Mouse (Mus musculus): ENCODE measurements at regions not wholly inside any gene's neighbourhood (a gene's known extent, or its start where the extent isn't known, plus 50 kb on each side); places are given as distances from the start of the nearest gene placed in this dataset.
"Not testable (repeated sequence)": the region's sequence is repeated elsewhere in the genome, so short reads cannot be mapped to it uniquely, and the experiment has no call there.

- no peak for ATAC-seq (replicated peaks; ENCODE audit: insufficient number of reproducible peaks, low FRiP score, low TSS enrichment, poor library complexity, severe bottlenecking)
Observed at GRCm38 (mm10) chrX:99732526-99732925, 88.3 kb upstream of the Tmem28 start.

- no peak for ATAC-seq (replicated peaks; ENCODE audit: insufficient number of reproducible peaks, low FRiP score, low TSS enrichment, poor library complexity, severe bottlenecking)
Observed at GRCm38 (mm10) chrX:99725101-99725500, 95.7 kb upstream of the Tmem28 start.

GRCm38 (mm10) chrX:99695366-99695765 lies 125.5 kb upstream of the Tmem28 start:
- ATAC-seq (replicated peaks; ENCODE audit: insufficient number of reproducible peaks, low FRiP score, low TSS enrichment, poor library complexity, severe bottlenecking) = no peak

- ATAC-seq (replicated peaks; ENCODE audit: insufficient number of reproducible peaks, low FRiP score, low TSS enrichment, poor library complexity, severe bottlenecking) = no peak
Observed at GRCm38 (mm10) chrX:99690971-99691370, 129.8 kb upstream of the Tmem28 start.

- no peak for ATAC-seq (replicated peaks; ENCODE audit: insufficient number of reproducible peaks, low FRiP score, low TSS enrichment, poor library complexity, severe bottlenecking)
Observed at GRCm38 (mm10) chrX:99689761-99690160, 131.1 kb upstream of the Tmem28 start.

- ATAC-seq (replicated peaks; ENCODE audit: insufficient number of reproducible peaks, low FRiP score, low TSS enrichment, poor library complexity, severe bottlenecking) = not testable (repeated sequence)
Observed at GRCm38 (mm10) chrX:99682491-99682890, 138.3 kb upstream of the Tmem28 start.

GRCm38 (mm10) chrX:99667596-99667995 lies 153.2 kb upstream of the Tmem28 start:
- ATAC-seq (replicated peaks; ENCODE audit: insufficient number of reproducible peaks, low FRiP score, low TSS enrichment, poor library complexity, severe bottlenecking) = no peak

GRCm38 (mm10) chrX:99662566-99662965 lies 158.3 kb upstream of the Tmem28 start:
- ATAC-seq (replicated peaks; ENCODE audit: insufficient number of reproducible peaks, low FRiP score, low TSS enrichment, poor library complexity, severe bottlenecking) = no peak

- no peak for ATAC-seq (replicated peaks; ENCODE audit: insufficient number of reproducible peaks, low FRiP score, low TSS enrichment, poor library complexity, severe bottlenecking)
Observed at GRCm38 (mm10) chrX:99659496-99660140, 161.2 kb upstream of the Tmem28 start.

GRCm38 (mm10) chrX:99657790-99658451 lies 162.9 kb upstream of the Tmem28 start:
- ATAC-seq (replicated peaks; ENCODE audit: insufficient number of reproducible peaks, low FRiP score, low TSS enrichment, poor library complexity, severe bottlenecking) = no peak

GRCm38 (mm10) chrX:99656988-99657387 lies 163.8 kb upstream of the Tmem28 start:
- ATAC-seq (replicated peaks; ENCODE audit: insufficient number of reproducible peaks, low FRiP score, low TSS enrichment, poor library complexity, severe bottlenecking) = no peak

- no peak for ATAC-seq (replicated peaks; ENCODE audit: insufficient number of reproducible peaks, low FRiP score, low TSS enrichment, poor library complexity, severe bottlenecking)
Observed at GRCm38 (mm10) chrX:99632211-99632775, 161.2 kb upstream of the Pja1 start.

GRCm38 (mm10) chrX:99624515-99625179 lies 153.6 kb upstream of the Pja1 start:
- ATAC-seq (replicated peaks; ENCODE audit: insufficient number of reproducible peaks, low FRiP score, low TSS enrichment, poor library complexity, severe bottlenecking) = no peak

- ATAC-seq (replicated peaks; ENCODE audit: insufficient number of reproducible peaks, low FRiP score, low TSS enrichment, poor library complexity, severe bottlenecking) = no peak
Observed at GRCm38 (mm10) chrX:99612130-99612759, 141.2 kb upstream of the Pja1 start.

GRCm38 (mm10) chrX:99610096-99610495 lies 139.0 kb upstream of the Pja1 start:
- no peak for ATAC-seq (replicated peaks; ENCODE audit: insufficient number of reproducible peaks, low FRiP score, low TSS enrichment, poor library complexity, severe bottlenecking)

- ATAC-seq (replicated peaks; ENCODE audit: insufficient number of reproducible peaks, low FRiP score, low TSS enrichment, poor library complexity, severe bottlenecking) = no peak
Observed at GRCm38 (mm10) chrX:99609591-99609990, 138.5 kb upstream of the Pja1 start.

GRCm38 (mm10) chrX:99608284-99608692 lies 137.2 kb upstream of the Pja1 start:
- no peak for ATAC-seq (replicated peaks; ENCODE audit: insufficient number of reproducible peaks, low FRiP score, low TSS enrichment, poor library complexity, severe bottlenecking)

GRCm38 (mm10) chrX:99605084-99605824 lies 134.2 kb upstream of the Pja1 start:
- no peak for ATAC-seq (replicated peaks; ENCODE audit: insufficient number of reproducible peaks, low FRiP score, low TSS enrichment, poor library complexity, severe bottlenecking)

- peak; percentile 40; the same call in 1 of the 2 replicates for ATAC-seq (replicated peaks; ENCODE audit: insufficient number of reproducible peaks, low FRiP score, low TSS enrichment, poor library complexity, severe bottlenecking)
Observed at GRCm38 (mm10) chrX:99603714-99604113, 132.6 kb upstream of the Pja1 start.

All from monocyte, adult 5-6 weeks (primary cell).